Mouse (Mus musculus): ENCODE data around the gene Sgsm1.
"Not testable (repeated sequence)": the region's sequence is repeated elsewhere in the genome, so short reads cannot be mapped to it uniquely, and the experiment has no call there.

DNA sequence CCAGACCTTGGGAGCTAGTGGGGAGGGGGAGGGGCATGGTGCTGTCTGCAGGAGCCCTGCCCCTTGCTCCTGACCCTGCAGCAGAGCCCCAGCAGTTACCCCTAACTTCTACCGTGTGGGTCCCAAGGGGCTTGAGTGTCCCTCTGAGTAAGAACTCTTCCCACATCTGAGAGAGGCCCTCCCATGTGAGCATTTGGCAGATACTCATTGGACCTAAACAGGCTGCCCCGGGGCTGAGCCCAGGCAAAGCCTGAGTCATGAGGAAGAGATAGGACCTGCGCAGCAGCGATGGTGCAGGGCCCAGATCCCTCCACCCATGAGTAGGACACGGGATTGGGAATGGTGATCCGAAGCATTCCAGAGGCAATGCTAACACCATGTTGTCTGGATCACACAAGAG is 36.1 kb upstream of the Sgsm1 start:
- not testable (repeated sequence) for TF ChIP-seq POLR2A (IDR thresholded peaks at IDR 0.05; ENCODE audit: low read depth, low read length); CTCF (conservative IDR thresholded peaks at IDR 0.05; ENCODE audit: insufficient read depth, insufficient read length, low read depth, low read length)
